Mouse (Mus musculus) MEL-GATA-1-ER (cell line): ENCODE data around the gene Kcng3.

Experiments
- DNase-seq: peaks from one replicate; pipeline ENCODE4 v3.0.0-alpha.2; 2012; ENCODE audit warnings: low read depth; ENCODE audit errors: extremely low read depth

Gene Kcng3

GRCm38 (mm10) chr17:83630787-83631678, 662 bp downstream of the Kcng3 start:
- DNase-seq: no peak

GRCm38 (mm10) chr17:83613907-83614306, 17.8 kb downstream of the Kcng3 start:
- DNase-seq: no peak

- no peak for DNase-seq
Observed at GRCm38 (mm10) chr17:83609532-83609931, 22.2 kb downstream of the Kcng3 start.

GRCm38 (mm10) chr17:83600976-83601375, 30.7 kb downstream of the Kcng3 start:
- DNase-seq: no peak

- DNase-seq: no peak
Observed at GRCm38 (mm10) chr17:83595966-83596365, 35.7 kb downstream of the Kcng3 start.

DNA sequence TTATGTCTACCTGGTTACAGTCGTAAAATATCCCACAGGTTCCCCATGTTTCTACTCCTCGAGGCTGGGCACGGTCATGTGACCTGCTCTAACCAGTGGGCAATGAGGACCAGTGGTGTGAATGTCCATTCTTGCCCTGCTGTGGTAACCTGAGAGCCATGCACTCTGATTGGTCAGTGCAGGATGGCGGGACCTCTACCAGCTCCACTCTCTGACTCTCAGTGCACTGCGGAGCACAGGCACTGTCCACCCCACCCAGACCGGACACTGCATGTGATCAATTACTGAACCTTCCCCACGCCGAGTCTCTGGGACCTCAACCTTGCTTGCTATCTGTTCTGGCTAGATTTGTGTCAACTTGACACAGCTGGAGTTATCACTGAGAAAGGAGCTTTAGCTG, 37.2 kb downstream of the Kcng3 start:
- no peak for DNase-seq

- DNase-seq: no peak
Observed at GRCm38 (mm10) chr17:83593396-83593795, 38.3 kb downstream of the Kcng3 start.

DNA sequence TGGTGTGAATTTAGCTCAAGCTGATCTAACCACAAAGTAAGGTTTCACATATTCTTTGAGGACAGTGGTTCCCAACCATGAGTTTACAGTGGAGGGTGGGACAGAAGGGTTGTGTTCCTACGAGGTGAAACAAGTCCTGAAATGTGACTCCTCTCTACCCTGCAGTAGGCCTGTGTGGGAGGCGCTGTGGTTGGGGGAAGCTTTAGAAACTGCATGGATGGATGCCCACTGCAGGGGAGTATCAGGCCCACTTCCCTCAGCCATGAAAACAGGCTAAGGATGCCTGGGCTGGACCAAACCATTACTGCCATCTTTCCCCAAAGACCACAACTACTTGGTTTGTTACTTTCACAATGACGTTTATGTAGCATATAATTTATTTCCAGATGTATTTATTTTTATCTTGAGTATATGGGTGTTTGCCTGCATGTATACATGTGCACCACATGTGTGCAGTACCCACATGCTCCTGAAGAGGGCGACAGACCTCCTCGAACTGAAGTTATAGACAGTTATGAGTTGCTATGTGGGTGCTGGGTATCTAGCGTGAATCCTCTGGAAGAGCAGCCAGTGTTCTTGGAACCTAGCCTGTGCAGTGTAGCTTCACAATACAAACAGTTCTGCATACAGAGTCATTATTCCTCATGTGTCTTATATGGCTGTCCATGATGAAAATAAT, 42.9 kb downstream of the Kcng3 start:
- no peak for DNase-seq

- DNase-seq: no peak
Observed at GRCm38 (mm10) chr17:83587731-83588130, 44.0 kb downstream of the Kcng3 start.

DNA sequence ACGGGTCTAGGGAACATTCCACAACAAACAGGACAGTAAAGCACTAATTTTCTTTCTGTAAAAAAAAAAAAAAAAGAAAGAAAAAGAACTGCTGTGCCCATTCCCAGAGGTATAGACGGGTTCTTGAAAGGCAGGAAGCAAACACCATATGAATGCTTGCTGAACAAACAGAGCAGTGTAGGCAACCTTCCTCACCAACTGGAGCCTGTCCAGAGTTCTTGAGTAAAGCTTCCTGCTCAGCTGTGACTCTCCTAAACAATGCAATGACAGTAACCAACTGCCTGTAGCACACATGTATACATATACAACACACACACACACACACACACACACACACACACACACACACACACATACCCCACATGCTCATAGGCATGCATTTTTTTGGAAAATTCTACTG, 49.1 kb downstream of the Kcng3 start:
- DNase-seq: no peak

- DNase-seq: no peak
Observed at GRCm38 (mm10) chr17:83580734-83581133, 51.0 kb downstream of the Kcng3 start.

GRCm38 (mm10) chr17:83576810-83577371, 54.8 kb downstream of the Kcng3 start:
- no peak for DNase-seq

DNA sequence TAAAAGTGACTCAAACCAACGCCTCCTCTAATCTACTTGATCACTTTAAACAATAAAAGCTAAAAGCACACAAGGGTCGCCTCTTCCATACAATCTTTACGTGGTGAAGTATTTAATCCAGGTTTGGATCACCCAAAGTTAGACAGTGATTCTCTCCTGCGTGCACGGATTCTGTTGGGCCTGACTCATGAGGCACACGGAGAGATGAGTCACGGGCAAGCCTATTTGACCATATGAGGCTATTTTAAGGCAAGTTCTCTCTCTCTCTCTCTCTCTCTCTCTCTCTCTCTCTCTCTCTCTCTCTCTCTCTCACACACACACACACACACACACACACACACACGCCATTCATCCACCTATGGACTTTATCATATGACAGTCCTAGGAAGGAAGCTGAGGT, 57.1 kb downstream of the Kcng3 start:
- DNase-seq: no peak

DNA sequence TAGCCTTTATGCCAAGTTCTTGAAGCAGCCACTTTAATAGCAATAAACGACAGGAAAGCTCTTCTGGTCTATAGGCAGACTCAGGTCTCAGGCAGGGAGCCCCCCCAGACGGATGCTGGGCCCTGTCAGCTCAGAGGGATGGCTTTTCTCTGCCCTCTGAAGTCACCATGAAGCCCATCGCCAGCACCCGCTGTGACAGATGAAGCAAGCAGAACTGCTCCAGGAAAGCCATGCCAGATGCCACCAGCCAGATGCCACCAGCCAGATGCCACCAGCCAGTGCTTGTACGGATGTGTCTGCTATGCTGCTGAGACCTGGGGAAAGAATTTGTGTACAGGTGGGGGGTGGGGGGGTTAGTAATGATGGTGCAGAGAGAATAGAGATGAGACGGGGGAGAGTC, 58.6 kb downstream of the Kcng3 start:
- DNase-seq: no peak

- DNase-seq: no peak
Observed at GRCm38 (mm10) chr17:83572366-83572765, 59.3 kb downstream of the Kcng3 start.

DNA sequence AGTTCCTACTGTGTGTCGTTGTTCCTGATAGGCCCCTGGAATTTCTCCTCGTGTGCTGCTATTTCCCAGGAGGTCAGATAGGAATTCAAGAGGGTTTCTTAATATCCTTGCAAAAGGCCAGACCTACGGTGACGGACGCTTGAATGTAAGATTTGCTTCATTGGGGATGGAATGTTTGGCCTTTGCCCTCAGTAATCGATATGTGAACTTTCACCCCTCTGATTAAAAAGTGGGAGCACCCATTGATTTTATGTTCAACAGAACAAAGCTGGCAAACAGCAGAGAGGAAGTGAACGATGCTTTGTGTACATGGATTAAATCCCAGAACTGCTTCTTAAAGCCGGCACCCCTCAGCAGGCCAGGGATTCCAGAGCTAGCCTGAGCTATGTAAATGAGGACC, 64.3 kb downstream of the Kcng3 start:
- no peak for DNase-seq

- no peak for DNase-seq
Observed at GRCm38 (mm10) chr17:83565506-83565905, 66.2 kb downstream of the Kcng3 start.

- no peak for DNase-seq
Observed at GRCm38 (mm10) chr17:83564119-83564820, 67.4 kb downstream of the Kcng3 start.

GRCm38 (mm10) chr17:83563703-83564111, 68.0 kb downstream of the Kcng3 start:
- DNase-seq: peak; percentile 61

GRCm38 (mm10) chr17:83562153-83563010, 69.3 kb downstream of the Kcng3 start:
- peak; percentile 90 for DNase-seq

DNA sequence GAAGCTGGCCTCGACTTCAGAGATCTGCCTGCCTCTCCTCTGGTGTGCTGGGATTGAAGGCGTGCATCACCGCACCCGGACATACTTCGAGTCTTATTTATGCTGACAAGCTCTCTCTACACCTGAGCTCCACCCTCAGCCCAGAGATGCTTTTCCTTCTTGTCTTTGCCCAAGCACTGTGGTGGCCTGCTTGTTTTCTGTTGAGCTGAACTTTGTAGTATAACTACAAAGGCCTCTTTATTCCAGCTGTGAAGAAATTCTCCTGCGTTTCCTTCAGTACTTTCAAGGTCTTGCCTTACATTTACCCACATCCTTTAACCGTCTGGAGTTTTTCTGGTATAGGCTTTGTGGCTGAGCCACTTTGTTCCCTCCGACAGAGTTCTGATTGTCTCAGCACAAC, 72.6 kb downstream of the Kcng3 start:
- no peak for DNase-seq
